In genomic region chr7:25067909-25068656, GRCm38 (mm10) we compare ENCODE assay signal across 11 mouse cellular contexts. TPM values are rescaled to one million over a fixed set of nuclear protein-coding genes. Genes with fewer than 3 reads are reported as not detected.
DNase-seq lines count a peak whose midpoint lies in the region; ATAC-seq lines count a peak whose summit lies in the region.
"Had no signal": no experiment of that assay in that cellular context is flagged by ENCODE, and none has a peak within 500 bp of the region (broad histone marks: within the 10 kb centered on the region; RNA-seq: fewer than 3 reads in every experiment).

No protein-coding gene starts in this region.

- peak overlapping the region; percentile 21; the same call in 1 of the 2 replicates for H3K4me3 ChIP-seq in midbrain, embryonic 10.5 days
- no peak overlapping the region for H3K4me3 ChIP-seq in midbrain, embryonic 11.5 days (ENCODE audit: low read depth, low read length)
- peak overlapping the region; percentile 15; the same call in 1 of the 2 replicates for H3K4me3 ChIP-seq in hindbrain, embryonic 13.5 days
- H3K4me3 ChIP-seq in neural tube, embryonic 14.5 days (ENCODE audit: low read depth, low read length) = no peak overlapping the region

- H3K36me3 ChIP-seq in midbrain, embryonic 10.5 days = peaks cover 59% of the 10 kb centered on the region
- H3K36me3 ChIP-seq in midbrain, embryonic 11.5 days (ENCODE audit: control insufficient read depth, insufficient read depth, low read length) = peaks cover 4% of the 10 kb centered on the region
- peaks cover 53% of the 10 kb centered on the region for H3K36me3 ChIP-seq in hindbrain, embryonic 13.5 days
- peaks cover 38% of the 10 kb centered on the region for H3K36me3 ChIP-seq in neural tube, embryonic 14.5 days (ENCODE audit: control insufficient read depth, insufficient read depth, low read length)

- WGBS in midbrain, embryonic 10.5 days = 90% methylated on average over 22 of the region's 22 CpGs
- WGBS in midbrain, embryonic 11.5 days = 85% methylated on average over 22 of the region's 22 CpGs
- WGBS in hindbrain, embryonic 13.5 days = 82% methylated on average over 22 of the region's 22 CpGs
- WGBS in neural tube, embryonic 14.5 days = 81% methylated on average over 22 of the region's 22 CpGs

- H3K9me3 ChIP-seq in midbrain, embryonic 10.5 days (replicated peaks) = no peaks in the 10 kb centered on the region
- no peaks in the 10 kb centered on the region for H3K9me3 ChIP-seq in midbrain, embryonic 11.5 days (ENCODE audit: control insufficient read depth, low read length)
- no peaks in the 10 kb centered on the region for H3K9me3 ChIP-seq in hindbrain, embryonic 13.5 days
- H3K9me3 ChIP-seq in neural tube, embryonic 14.5 days (ENCODE audit: control insufficient read depth, low read length) = no peaks in the 10 kb centered on the region

- no peak overlapping the region for H3K9ac ChIP-seq in midbrain, embryonic 11.5 days (ENCODE audit: low read length)
- peak overlapping the region; percentile 53 for H3K9ac ChIP-seq in hindbrain, embryonic 13.5 days
- H3K9ac ChIP-seq in neural tube, embryonic 14.5 days (replicated peaks; ENCODE audit: low read depth, low read length) = no peak overlapping the region

- no peak overlapping the region for H3K4me2 ChIP-seq in midbrain, embryonic 11.5 days
- peak overlapping the region; percentile 94 for H3K4me2 ChIP-seq in hindbrain, embryonic 13.5 days
- H3K4me2 ChIP-seq in neural tube, embryonic 14.5 days (ENCODE audit: low read depth, low read length) = peak overlapping the region; percentile 11; the same call in 1 of the 2 replicates

- DNase-seq in adrenal gland, adult (ENCODE audit: inconsistent age in 2 of 2, low spot score in 1 of 2) = peak; percentile 53 to 79
- DNase-seq in adrenal gland, postnatal 4 days (ENCODE audit: low spot score in 2 of 2) = no peak
- DNase-seq in midbrain, embryonic 10.5 days (ENCODE audit: low spot score) = no peak
- DNase-seq in midbrain, embryonic 11.5 days (ENCODE audit: low spot score, missing footprints) = no peak
- DNase-seq in gastrocnemius, postnatal 14 days = no peak
- no peak for DNase-seq in cerebellum, postnatal 10 days
- DNase-seq: kidney, postnatal 25 days; lung, postnatal 4 days had no signal

- ATAC-seq in midbrain, embryonic 11.5 days (ENCODE audit: low FRiP score) = no peak
- ATAC-seq in hindbrain, embryonic 13.5 days (ENCODE audit: low FRiP score) = no peak
- no peak for ATAC-seq in neural tube, embryonic 14.5 days (ENCODE audit: low read depth)
- ATAC-seq: intestine, postnatal 0 days had no signal

- intact Hi-C loops in gastrocnemius, postnatal 14 days (cut with DNase I; ENCODE audit: low total_unique reads) = no loop called here

- H3K27ac ChIP-seq in midbrain, embryonic 10.5 days (replicated peaks) = peak overlapping the region; percentile 1; the same call in 1 of the 2 replicates
- no peak overlapping the region for H3K27ac ChIP-seq in midbrain, embryonic 11.5 days (ENCODE audit: low read depth, low read length)
- peak overlapping the region; percentile 23; the same call in 1 of the 2 replicates for H3K27ac ChIP-seq in hindbrain, embryonic 13.5 days
- H3K27ac ChIP-seq in neural tube, embryonic 14.5 days (ENCODE audit: low read depth, low read length) = no peak overlapping the region

- peaks cover 52% of the 10 kb centered on the region for H3K4me1 ChIP-seq in midbrain, embryonic 10.5 days
- peaks cover 37% of the 10 kb centered on the region for H3K4me1 ChIP-seq in midbrain, embryonic 11.5 days (ENCODE audit: control insufficient read depth, insufficient read depth, low read length)
- H3K4me1 ChIP-seq in hindbrain, embryonic 13.5 days (replicated peaks) = peaks cover 42% of the 10 kb centered on the region
- peaks cover 32% of the 10 kb centered on the region for H3K4me1 ChIP-seq in neural tube, embryonic 14.5 days (ENCODE audit: control insufficient read depth, insufficient read depth, low read length)

- H3K27me3 ChIP-seq in midbrain, embryonic 10.5 days (ENCODE audit: low read depth, poor library complexity, severe bottlenecking) = no peaks in the 10 kb centered on the region
- no peaks in the 10 kb centered on the region for H3K27me3 ChIP-seq in midbrain, embryonic 11.5 days (ENCODE audit: control insufficient read depth, insufficient read depth, low read length)
- H3K27me3 ChIP-seq in hindbrain, embryonic 13.5 days = no peaks in the 10 kb centered on the region
- no peaks in the 10 kb centered on the region for H3K27me3 ChIP-seq in neural tube, embryonic 14.5 days (ENCODE audit: control insufficient read depth, insufficient read depth, low read length)

RNA-seq across cellular contexts. Expression of gene Grik5, which starts 4.1 kb away (rescaled TPM):
- 10 to 100 TPM; 38.1 to 45.1 TPM for total RNA-seq in adrenal gland, postnatal 4 days (2021)
- polyA plus RNA-seq in midbrain, embryonic 10.5 days (2016; fragmentation: Nextera tagmentation; extraction: Ambion mirVana) = 5.4 and 7.5 TPM in 2 replicates
- polyA plus RNA-seq in midbrain, embryonic 11.5 days (2014; fragmentation: Nextera tagmentation; extraction: Ambion mirVana) = 8.7 and 9.3 TPM in 2 replicates
- polyA plus RNA-seq in hindbrain, embryonic 13.5 days (2015; fragmentation: Nextera tagmentation; extraction: Ambion mirVana) = 16.1 and 18.0 TPM in 2 replicates
- polyA plus RNA-seq in neural tube, embryonic 14.5 days (2014; fragmentation: Nextera tagmentation; extraction: Ambion mirVana) = 22.2 and 28.1 TPM in 2 replicates
- 1 to 10 TPM; 3.3 to 3.9 TPM for total RNA-seq in gastrocnemius, postnatal 14 days (2021)

RNA-seq across cellular contexts. Expression of gene Zfp574, which starts 4.3 kb away (rescaled TPM):
- 10 to 100 TPM; 22.3 to 24.4 TPM for total RNA-seq in adrenal gland, postnatal 4 days (2021)
- polyA plus RNA-seq in midbrain, embryonic 10.5 days (2016; fragmentation: Nextera tagmentation; extraction: Ambion mirVana) = 44.4 and 45.3 TPM in 2 replicates
- 20.3 and 22.9 TPM in 2 replicates for polyA plus RNA-seq in midbrain, embryonic 11.5 days (2014; fragmentation: Nextera tagmentation; extraction: Ambion mirVana)
- polyA plus RNA-seq in hindbrain, embryonic 13.5 days (2015; fragmentation: Nextera tagmentation; extraction: Ambion mirVana) = 33.8 and 34.0 TPM in 2 replicates
- polyA plus RNA-seq in neural tube, embryonic 14.5 days (2014; fragmentation: Nextera tagmentation; extraction: Ambion mirVana) = 24.6 and 27.3 TPM in 2 replicates
- 1 to 10 TPM; 5.5 to 6.3 TPM for total RNA-seq in gastrocnemius, postnatal 14 days (2021)

Comparison
In these comparisons a context has a peak if more than half of its experiments do, and no peak if none do; other contexts are left out.
1. DNase-seq: peak in adrenal gland, adult (2 of 2); none in adrenal gland, postnatal 4 days (0 of 2), midbrain, embryonic 10.5 days (single experiment), midbrain, embryonic 11.5 days (single experiment), gastrocnemius, postnatal 14 days (single experiment) and cerebellum, postnatal 10 days (0 of 2).
2. H3K27ac ChIP-seq: peak in midbrain, embryonic 10.5 days (single experiment) and hindbrain, embryonic 13.5 days (single experiment); none in midbrain, embryonic 11.5 days (single experiment) and neural tube, embryonic 14.5 days (single experiment).
3. H3K4me3 ChIP-seq: peak in midbrain, embryonic 10.5 days (single experiment) and hindbrain, embryonic 13.5 days (single experiment); none in midbrain, embryonic 11.5 days (single experiment) and neural tube, embryonic 14.5 days (single experiment).